Mouse (Mus musculus): ENCODE data around the gene Id3.

DNA sequence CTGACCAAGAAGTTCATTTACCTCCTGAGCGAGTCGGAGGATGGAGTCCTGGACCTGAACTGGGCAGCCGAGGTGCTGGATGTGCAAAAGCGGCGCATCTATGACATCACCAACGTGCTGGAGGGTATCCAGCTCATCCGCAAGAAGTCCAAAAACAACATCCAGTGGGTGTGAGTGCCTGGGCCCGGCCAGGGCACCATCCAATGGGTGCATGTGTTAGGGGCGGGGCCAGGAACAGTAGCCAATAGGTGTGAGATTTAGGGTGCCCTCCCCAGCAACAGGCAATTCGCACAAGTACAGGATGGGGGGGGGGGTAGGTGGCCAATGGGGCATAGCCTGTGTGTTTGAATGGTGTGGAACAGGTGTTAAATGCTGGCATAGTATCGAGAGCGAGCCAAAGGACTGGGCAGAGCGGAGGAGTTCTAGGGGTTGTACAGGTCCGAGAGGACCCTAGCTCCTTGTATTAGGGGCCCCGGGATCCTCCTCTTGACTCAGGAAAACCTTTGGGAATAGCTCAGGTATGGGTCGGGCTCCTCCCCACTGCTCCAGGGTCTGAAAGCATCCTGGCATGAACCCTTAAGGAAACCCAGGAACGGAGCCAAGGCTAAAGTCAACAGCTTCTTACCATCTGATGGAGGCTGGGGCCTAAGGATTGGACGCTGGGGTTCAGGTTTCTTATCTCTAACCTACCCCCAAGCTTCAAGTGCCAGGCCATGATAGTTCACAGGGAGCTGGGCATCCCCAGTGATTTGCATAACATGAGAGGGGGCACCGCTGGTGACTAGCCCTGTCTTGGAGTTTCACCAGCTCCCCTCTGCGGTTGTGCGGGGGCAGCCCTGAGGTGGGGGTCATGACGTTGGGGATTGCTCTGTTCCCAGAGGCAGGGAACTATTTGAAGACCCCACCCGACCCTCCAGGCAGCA, 37.4 kb downstream of the Id3 start:
- TF ChIP-seq POLR2A (IDR thresholded peaks at IDR 0.05; ENCODE audit: borderline replicate concordance, low read depth, low read length) (no peak), CTCF (IDR thresholded peaks at IDR 0.05; ENCODE audit: low read depth, low read length) (no peak)
